ENCODE assay signal across 23 mouse cellular contexts in genomic region chr4:131080113-131080512, GRCm38 (mm10).
DNase-seq lines count a peak whose midpoint lies in the region; ATAC-seq and TF ChIP-seq lines count a peak whose summit lies in the region.
"Had no signal": no experiment of that assay in that cellular context is flagged by ENCODE, and none has a peak within 500 bp of the region (broad histone marks: within the 10 kb centered on the region; RNA-seq: fewer than 3 reads in every experiment).

No protein-coding gene starts in this region.

- H3K4me3 ChIP-seq in ES-E14 (ENCODE audit: insufficient read depth in 1 of 2, low read depth in 1 of 2, low read length in 2 of 2, poor library complexity in 1 of 2, severe bottlenecking in 1 of 2): no peak overlapping the region
- H3K4me3 ChIP-seq in embryonic facial prominence, embryonic 11.5 days (ENCODE audit: low read depth, low read length): no peak overlapping the region
- H3K4me3 ChIP-seq in hindbrain, embryonic 12.5 days: no peak overlapping the region
- H3K4me3 ChIP-seq in midbrain, embryonic 12.5 days: no peak overlapping the region
- no peak overlapping the region for H3K4me3 ChIP-seq in kidney, embryonic 16.5 days (ENCODE audit: low read length)
- H3K4me3 ChIP-seq: embryonic facial prominence, embryonic 15.5 days; gastrocnemius, adult 2 months; heart, embryonic 12.5 days; left cerebral cortex, adult 2 months; limb, embryonic 10.5 days; megakaryocyte, embryonic 14.5 days; neural tube, embryonic 15.5 days had no signal

- H3K36me3 ChIP-seq in ES-E14 (ENCODE audit: control insufficient read depth, insufficient read depth, low read length, poor library complexity, severe bottlenecking): no peaks in the 10 kb centered on the region
- H3K36me3 ChIP-seq in embryonic facial prominence, embryonic 11.5 days (replicated peaks; ENCODE audit: control insufficient read depth, insufficient read depth, low read depth, low read length): no peaks in the 10 kb centered on the region
- H3K36me3 ChIP-seq in hindbrain, embryonic 12.5 days: no peaks in the 10 kb centered on the region
- H3K36me3 ChIP-seq in midbrain, embryonic 12.5 days: no peaks in the 10 kb centered on the region
- H3K36me3 ChIP-seq in kidney, embryonic 16.5 days (ENCODE audit: insufficient read depth, low read length): no peaks in the 10 kb centered on the region
- H3K36me3 ChIP-seq: embryonic facial prominence, embryonic 15.5 days; heart, embryonic 12.5 days; limb, embryonic 10.5 days; neural tube, embryonic 15.5 days had no signal

- in situ Hi-C loops in ES-E14 (cut with MboI; ENCODE audit: low sequenced_read_pairs in 2 of 2, unreplicated experiment in 2 of 2): no loop called here

- H3K9ac ChIP-seq in ES-E14 (ENCODE audit: insufficient read depth, low read depth, low read length, poor library complexity, severe bottlenecking): no peak overlapping the region
- no peak overlapping the region for H3K9ac ChIP-seq in embryonic facial prominence, embryonic 11.5 days (replicated peaks; ENCODE audit: low read length)
- H3K9ac ChIP-seq in hindbrain, embryonic 12.5 days: no peak overlapping the region
- no peak overlapping the region for H3K9ac ChIP-seq in midbrain, embryonic 12.5 days (replicated peaks)
- no peak overlapping the region for H3K9ac ChIP-seq in kidney, embryonic 16.5 days (replicated peaks; ENCODE audit: low read length)
- H3K9ac ChIP-seq: embryonic facial prominence, embryonic 15.5 days; heart, embryonic 12.5 days; neural tube, embryonic 15.5 days had no signal

- WGBS in embryonic facial prominence, embryonic 11.5 days: 8% methylated on average over 1 of the region's 1 CpGs
- WGBS in hindbrain, embryonic 12.5 days: 7% methylated on average over 1 of the region's 1 CpGs
- 7% methylated on average over 1 of the region's 1 CpGs for WGBS in midbrain, embryonic 12.5 days
- 38% methylated on average over 1 of the region's 1 CpGs for WGBS in kidney, embryonic 16.5 days

- H3K4me2 ChIP-seq in embryonic facial prominence, embryonic 11.5 days (ENCODE audit: low read depth, low read length): no peak overlapping the region
- H3K4me2 ChIP-seq in hindbrain, embryonic 12.5 days (replicated peaks): no peak overlapping the region
- no peak overlapping the region for H3K4me2 ChIP-seq in midbrain, embryonic 12.5 days (replicated peaks)
- no peak overlapping the region for H3K4me2 ChIP-seq in kidney, embryonic 16.5 days (replicated peaks; ENCODE audit: low read depth, low read length)
- H3K4me2 ChIP-seq: embryonic facial prominence, embryonic 15.5 days; heart, embryonic 12.5 days; neural tube, embryonic 15.5 days had no signal

- no peaks in the 10 kb centered on the region for H3K9me3 ChIP-seq in ES-E14 (ENCODE audit: control insufficient read depth, insufficient read depth, low read depth, low read length)
- H3K9me3 ChIP-seq in embryonic facial prominence, embryonic 11.5 days (replicated peaks; ENCODE audit: control insufficient read depth, low read length): no peaks in the 10 kb centered on the region
- no peaks in the 10 kb centered on the region for H3K9me3 ChIP-seq in hindbrain, embryonic 12.5 days (replicated peaks)
- no peaks in the 10 kb centered on the region; the same call in 1 of the 2 replicates for H3K9me3 ChIP-seq in midbrain, embryonic 12.5 days
- H3K9me3 ChIP-seq in kidney, embryonic 16.5 days (ENCODE audit: low read length): no peaks in the 10 kb centered on the region
- H3K9me3 ChIP-seq: embryonic facial prominence, embryonic 15.5 days; heart, embryonic 12.5 days; limb, embryonic 10.5 days; megakaryocyte, embryonic 14.5 days; neural tube, embryonic 15.5 days had no signal

- peaks cover 0 to 6% of the 10 kb centered on the region in 2 experiments; a peak in 2 of 4 replicates for H3K4me1 ChIP-seq in ES-E14 (ENCODE audit: control insufficient read depth in 2 of 2, insufficient read depth in 2 of 2, low read length in 2 of 2, poor library complexity in 1 of 2)
- H3K4me1 ChIP-seq in embryonic facial prominence, embryonic 11.5 days (ENCODE audit: control insufficient read depth, insufficient read depth, low read length): no peaks in the 10 kb centered on the region
- H3K4me1 ChIP-seq in hindbrain, embryonic 12.5 days: peaks cover 14% of the 10 kb centered on the region
- peaks cover 35% of the 10 kb centered on the region for H3K4me1 ChIP-seq in midbrain, embryonic 12.5 days
- no peaks in the 10 kb centered on the region for H3K4me1 ChIP-seq in kidney, embryonic 16.5 days (ENCODE audit: insufficient read depth, low read length)
- H3K4me1 ChIP-seq: embryonic facial prominence, embryonic 15.5 days; heart, embryonic 12.5 days; megakaryocyte, embryonic 14.5 days had no signal

- no peaks in the 10 kb centered on the region for H3K27me3 ChIP-seq in embryonic facial prominence, embryonic 11.5 days (ENCODE audit: control insufficient read depth, insufficient read depth, low read length)
- peaks cover 7% of the 10 kb centered on the region for H3K27me3 ChIP-seq in hindbrain, embryonic 12.5 days
- H3K27me3 ChIP-seq in midbrain, embryonic 12.5 days: peaks cover 56% of the 10 kb centered on the region
- no peaks in the 10 kb centered on the region for H3K27me3 ChIP-seq in kidney, embryonic 16.5 days (ENCODE audit: insufficient read depth, low read length)
- H3K27me3 ChIP-seq: embryonic facial prominence, embryonic 15.5 days; heart, embryonic 12.5 days had no signal

- DNase-seq in ES-E14 (ENCODE audit: low read depth, low spot score): no peak
- peak; percentile 12 for DNase-seq in embryonic facial prominence, embryonic 11.5 days (ENCODE audit: low spot score)
- no peak for DNase-seq in heart, adult 11 months
- no peak for DNase-seq in frontal cortex, postnatal 25 days (ENCODE audit: low spot score in 2 of 2)
- DNase-seq: cerebellum, adult 9-11 months; gastrocnemius, adult 2 months; kidney, adult 2 months; kidney, postnatal 36 days; layer of hippocampus, adult 9-11 months; lung, adult 18-20 months; lung, postnatal 14 days had no signal

- peak overlapping the region; percentile 7; the same call in 1 of the 2 replicates for H3K27ac ChIP-seq in ES-E14 (ENCODE audit: insufficient read depth, low read depth, low read length, poor library complexity, severe bottlenecking)
- H3K27ac ChIP-seq in embryonic facial prominence, embryonic 11.5 days (replicated peaks; ENCODE audit: low read depth, low read length): no peak overlapping the region
- peak overlapping the region; percentile 53 for H3K27ac ChIP-seq in hindbrain, embryonic 12.5 days
- peak overlapping the region; percentile 73 for H3K27ac ChIP-seq in midbrain, embryonic 12.5 days (replicated peaks)
- H3K27ac ChIP-seq in kidney, embryonic 16.5 days (ENCODE audit: low read length): no peak overlapping the region
- H3K27ac ChIP-seq: embryonic facial prominence, embryonic 15.5 days; gastrocnemius, adult 2 months; left cerebral cortex, adult 2 months; limb, embryonic 10.5 days; neural tube, embryonic 15.5 days; stomach, postnatal 0 days had no signal

- no peak for ATAC-seq in embryonic facial prominence, embryonic 11.5 days (replicated peaks; ENCODE audit: insufficient number of reproducible peaks, low FRiP score, low TSS enrichment, low read depth)
- ATAC-seq in hindbrain, embryonic 12.5 days (ENCODE audit: low FRiP score): peak; percentile 20; the same call in 1 of the 2 replicates
- ATAC-seq in midbrain, embryonic 12.5 days (ENCODE audit: low FRiP score, low read depth): peak; percentile 32; the same call in 1 of the 2 replicates
- ATAC-seq in megakaryocyte-erythroid progenitor cell, adult 5-6 weeks (replicated peaks; ENCODE audit: low FRiP score, low TSS enrichment, poor library complexity, severe bottlenecking): no peak
- no peak for ATAC-seq in kidney, embryonic 16.5 days (ENCODE audit: low FRiP score, low TSS enrichment)
- ATAC-seq: inflammation-experienced regulatory T-cells, adult 6 months had no signal

TF ChIP-seq in ES-E14, 5 proteins besides CTCF, POLR2A, EP300 and RAD21:
- TF ChIP-seq CHD2 (IDR thresholded peaks at IDR 0.05; ENCODE audit: low read depth, low read length): no peak
- no peak for TF ChIP-seq ZC3H11A (IDR thresholded peaks at IDR 0.05; ENCODE audit: borderline replicate concordance, low read depth, low read length)
- TF ChIP-seq ZNF384 (IDR thresholded peaks at IDR 0.05; ENCODE audit: low read depth, low read length): no peak
- no peak for TF ChIP-seq HCFC1 (IDR thresholded peaks at IDR 0.05; ENCODE audit: borderline replicate concordance, insufficient read depth, low read length)

Comparison
In these comparisons a context has a peak if more than half of its experiments do, and no peak if none do; other contexts are left out.
1. H3K27ac ChIP-seq: peak in ES-E14 (single experiment), hindbrain, embryonic 12.5 days (single experiment) and midbrain, embryonic 12.5 days (single experiment); none in embryonic facial prominence, embryonic 11.5 days (single experiment) and kidney, embryonic 16.5 days (single experiment).
2. ATAC-seq: peak in hindbrain, embryonic 12.5 days (single experiment) and midbrain, embryonic 12.5 days (single experiment); none in embryonic facial prominence, embryonic 11.5 days (single experiment), megakaryocyte-erythroid progenitor cell, adult 5-6 weeks (single experiment) and kidney, embryonic 16.5 days (single experiment).